Mouse (Mus musculus): ENCODE measurements around the gene Ghr.

Ghr gene

DNA sequence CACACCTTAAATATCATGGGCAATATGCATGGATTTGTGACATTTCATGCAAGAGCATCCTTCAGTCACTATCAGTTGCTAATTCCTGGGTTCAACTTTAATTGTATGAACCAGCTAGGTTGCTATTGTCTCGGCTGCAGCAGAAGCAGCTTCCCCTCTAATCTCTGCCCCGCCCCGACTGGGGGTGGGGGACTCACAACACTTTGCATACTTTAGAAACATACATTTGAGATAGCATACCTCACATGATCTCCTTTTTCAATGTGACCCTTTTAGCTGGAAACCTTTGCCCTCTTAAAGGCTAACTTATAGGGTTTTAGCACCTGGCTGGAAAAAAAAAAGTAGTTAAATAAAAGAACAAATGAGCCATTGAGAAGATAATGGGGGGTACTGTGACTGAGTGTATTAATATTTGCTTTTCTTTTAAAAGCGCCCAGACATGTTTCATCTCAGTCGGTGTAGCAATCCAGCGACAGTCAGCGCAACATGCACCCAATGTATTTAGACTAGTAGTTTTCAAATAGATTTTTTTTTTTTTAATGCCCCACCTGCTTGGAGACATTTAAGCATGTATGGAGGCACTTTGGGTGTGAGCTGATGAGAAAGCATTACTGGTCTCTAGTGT, 137.9 kb downstream of the Ghr start:
- Histone ChIP-seq H3K36me3 (ENCODE audit: control insufficient read depth, insufficient read depth, low read length, poor library complexity, severe bottlenecking) (no peaks in the 10 kb centered on the region), H3K27me3 (ENCODE audit: control insufficient read depth, insufficient read depth, low read length, poor library complexity, severe bottlenecking) (no peaks in the 10 kb centered on the region)
- no peak for DNase-seq (ENCODE audit: low read depth, low spot score)

DNA sequence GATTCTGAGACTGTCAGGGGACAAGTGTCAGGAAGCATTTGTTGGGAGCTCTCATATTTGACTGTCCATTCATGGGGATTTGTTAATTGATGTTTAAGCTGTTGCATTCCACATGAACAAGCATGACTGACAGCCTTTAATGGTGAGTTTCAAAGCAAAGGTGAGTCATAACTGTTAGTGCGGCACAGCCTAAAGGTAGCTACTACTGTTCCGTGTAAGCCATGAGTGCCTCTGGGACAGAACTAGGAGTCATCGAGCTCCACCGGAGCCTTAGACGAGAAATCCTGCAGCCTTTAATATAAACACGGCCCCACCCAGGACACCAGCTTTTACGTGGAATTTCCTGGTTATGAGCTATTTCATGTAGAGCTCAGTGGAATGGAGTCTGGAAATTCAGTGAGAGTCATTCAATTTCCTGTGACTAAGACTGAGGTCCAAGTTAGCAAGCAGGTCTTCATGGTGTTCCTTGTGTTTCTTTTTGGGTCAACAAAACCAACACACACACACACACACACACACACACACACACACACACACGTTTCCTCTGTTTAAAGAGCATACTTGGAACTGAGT, 138.8 kb downstream of the Ghr start:
- Histone ChIP-seq H3K36me3 (ENCODE audit: control insufficient read depth, insufficient read depth, low read length, poor library complexity, severe bottlenecking) (no peaks in the 10 kb centered on the region), H3K27me3 (ENCODE audit: control insufficient read depth, insufficient read depth, low read length, poor library complexity, severe bottlenecking) (no peaks in the 10 kb centered on the region)
- no peak for DNase-seq (ENCODE audit: low read depth, low spot score)

DNA sequence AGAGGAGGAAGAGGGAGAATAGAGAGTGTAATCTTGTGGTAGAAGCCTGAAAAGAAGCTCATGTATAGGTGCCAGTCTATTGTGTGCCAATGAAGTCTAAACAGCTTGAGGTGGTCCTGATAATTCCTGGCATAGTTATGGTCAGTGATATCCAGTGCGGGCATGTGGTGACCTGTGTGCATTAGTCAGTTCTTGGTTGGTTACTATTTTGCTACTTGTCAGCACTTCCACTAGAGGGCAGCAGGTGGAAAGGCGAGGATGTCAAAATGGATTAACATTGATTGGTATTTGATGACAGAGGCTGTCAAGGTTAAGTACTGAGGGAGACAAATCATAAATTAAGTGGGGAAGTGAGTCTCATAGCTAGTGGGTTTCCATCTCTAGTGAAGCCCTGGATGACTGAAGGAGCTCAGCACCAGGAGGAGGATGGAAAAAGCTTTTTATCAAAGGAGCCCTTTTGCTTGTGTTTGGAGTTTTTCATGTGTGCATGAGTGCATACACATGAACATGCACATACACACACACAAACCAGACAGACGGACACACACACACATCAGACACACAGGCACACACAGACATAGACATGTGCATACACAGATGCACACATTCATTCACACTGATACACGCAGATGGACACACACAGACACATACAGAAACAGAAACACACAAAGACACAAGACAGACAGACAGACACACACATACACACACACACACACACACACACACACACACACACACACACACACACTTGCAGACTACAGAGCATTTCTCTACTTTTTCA, 141.6 kb downstream of the Ghr start:
- peak; percentile 19 for DNase-seq (ENCODE audit: low read depth, low spot score)
- no peaks in the 10 kb centered on the region for H3K36me3 ChIP-seq (ENCODE audit: control insufficient read depth, insufficient read depth, low read length, poor library complexity, severe bottlenecking)
- H3K27me3 ChIP-seq (ENCODE audit: control insufficient read depth, insufficient read depth, low read length, poor library complexity, severe bottlenecking), result no peaks in the 10 kb centered on the region

DNA sequence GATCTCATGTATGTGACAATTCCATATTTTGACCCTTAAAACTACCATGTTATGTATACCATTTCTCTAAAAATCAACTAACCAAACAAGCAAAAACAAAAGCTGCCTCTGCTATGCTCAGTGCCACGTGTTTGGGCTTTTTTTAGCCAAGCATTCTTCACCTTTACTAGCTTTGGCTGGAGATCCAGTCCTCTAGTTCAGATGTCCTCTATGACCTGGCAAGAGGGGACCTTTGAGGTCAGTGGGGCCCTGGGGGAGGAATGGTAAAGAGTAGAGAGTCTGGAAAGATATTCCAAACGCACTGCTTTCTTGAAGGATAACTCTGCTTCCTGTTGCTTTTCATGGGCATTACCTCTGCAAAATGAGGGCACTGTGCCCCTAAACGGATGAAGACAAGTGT, 145.9 kb downstream of the Ghr start:
- H3K36me3 ChIP-seq (ENCODE audit: control insufficient read depth, insufficient read depth, low read length, poor library complexity, severe bottlenecking), result no peaks in the 10 kb centered on the region
- DNase-seq (ENCODE audit: low read depth, low spot score), result no peak
- H3K27me3 ChIP-seq (ENCODE audit: control insufficient read depth, insufficient read depth, low read length, poor library complexity, severe bottlenecking), result no peaks in the 10 kb centered on the region

DNA sequence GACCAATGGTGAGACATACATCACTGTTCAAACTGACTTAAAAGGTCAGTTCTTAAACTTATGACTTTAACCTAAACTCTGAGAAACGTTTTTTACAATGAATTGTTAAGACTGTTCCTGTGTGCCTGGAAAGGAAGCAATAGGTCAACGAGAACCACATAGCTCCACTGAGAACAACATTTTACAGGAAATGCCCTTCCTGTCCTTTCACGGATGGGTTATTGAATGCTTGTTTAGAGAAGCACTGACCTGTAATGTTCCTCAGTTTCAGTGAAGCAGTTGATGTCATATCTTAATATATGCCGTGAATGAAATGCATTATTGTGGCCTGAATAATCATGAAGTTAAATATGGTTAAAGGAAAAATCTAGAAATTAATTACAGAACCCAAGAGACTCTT, 147.7 kb downstream of the Ghr start:
- no peaks in the 10 kb centered on the region for H3K36me3 ChIP-seq (ENCODE audit: control insufficient read depth, insufficient read depth, low read length, poor library complexity, severe bottlenecking)
- no peaks in the 10 kb centered on the region for H3K27me3 ChIP-seq (ENCODE audit: control insufficient read depth, insufficient read depth, low read length, poor library complexity, severe bottlenecking)
- no peak for DNase-seq (ENCODE audit: low read depth, low spot score)

DNA sequence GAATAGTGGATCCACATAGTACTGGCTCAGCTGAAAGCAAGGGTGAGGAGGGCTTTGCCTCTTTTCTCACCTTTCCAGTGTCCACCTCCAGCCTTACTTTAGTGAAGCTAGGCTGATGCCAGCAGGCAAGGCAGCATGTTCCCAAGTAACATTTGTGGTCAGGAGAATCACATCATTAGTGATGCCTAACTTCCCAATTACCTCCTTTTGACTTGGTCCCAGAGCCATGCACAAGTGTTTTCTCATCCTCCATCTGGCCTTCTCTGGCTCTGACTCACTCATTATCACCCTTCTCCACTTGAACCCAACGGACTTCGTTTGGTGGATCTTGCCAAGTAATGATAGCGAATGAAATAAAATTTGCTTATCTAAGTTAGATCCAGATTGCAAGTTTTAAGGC, 148.8 kb downstream of the Ghr start:
- Histone ChIP-seq H3K36me3 (ENCODE audit: control insufficient read depth, insufficient read depth, low read length, poor library complexity, severe bottlenecking) (no peaks in the 10 kb centered on the region), H3K27me3 (ENCODE audit: control insufficient read depth, insufficient read depth, low read length, poor library complexity, severe bottlenecking) (no peaks in the 10 kb centered on the region)
- no peak for DNase-seq (ENCODE audit: low read depth, low spot score)

DNA sequence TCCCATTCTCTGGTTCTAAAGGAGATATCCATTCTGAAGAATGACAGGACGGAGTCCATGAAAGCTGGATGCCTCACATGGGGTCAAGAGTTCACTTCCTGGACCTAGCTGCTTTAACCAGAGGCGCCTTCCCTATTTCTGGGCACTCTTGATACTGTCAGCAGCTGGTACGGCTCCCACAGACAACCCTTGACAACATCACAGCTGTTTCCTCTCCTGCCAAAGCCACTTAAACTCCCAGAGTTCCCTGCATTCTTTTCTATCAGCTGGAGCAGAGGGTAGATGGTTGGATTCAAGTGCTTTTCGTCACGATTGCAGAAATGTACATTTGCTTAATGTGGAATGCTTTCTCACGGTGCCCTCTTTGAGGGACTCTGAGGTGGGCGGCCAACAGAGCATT, 150.0 kb downstream of the Ghr start:
- H3K36me3 ChIP-seq (ENCODE audit: control insufficient read depth, insufficient read depth, low read length, poor library complexity, severe bottlenecking), result no peaks in the 10 kb centered on the region
- DNase-seq (ENCODE audit: low read depth, low spot score), result no peak
- no peaks in the 10 kb centered on the region for H3K27me3 ChIP-seq (ENCODE audit: control insufficient read depth, insufficient read depth, low read length, poor library complexity, severe bottlenecking)

DNA sequence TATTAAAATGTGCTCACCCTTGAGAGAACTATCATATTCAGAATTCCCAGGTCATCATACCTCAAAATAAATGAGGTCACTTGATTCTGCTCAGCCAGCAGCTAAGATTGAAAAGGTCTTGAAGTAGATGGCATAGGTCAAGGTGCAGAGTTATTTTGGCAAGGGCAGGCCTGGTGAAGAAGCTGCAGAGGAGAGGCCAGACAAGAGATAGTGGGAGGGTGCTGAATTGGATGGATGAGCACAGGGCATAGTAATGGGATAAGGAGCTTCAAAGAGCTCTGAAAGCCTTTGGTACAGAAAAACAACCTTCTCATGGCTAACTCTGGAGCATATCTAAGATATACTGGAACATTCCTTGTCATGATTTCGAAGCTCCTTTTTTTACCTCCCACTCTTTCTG, 150.5 kb downstream of the Ghr start:
- H3K36me3 ChIP-seq (ENCODE audit: control insufficient read depth, insufficient read depth, low read length, poor library complexity, severe bottlenecking), result no peaks in the 10 kb centered on the region
- no peak for DNase-seq (ENCODE audit: low read depth, low spot score)

DNA sequence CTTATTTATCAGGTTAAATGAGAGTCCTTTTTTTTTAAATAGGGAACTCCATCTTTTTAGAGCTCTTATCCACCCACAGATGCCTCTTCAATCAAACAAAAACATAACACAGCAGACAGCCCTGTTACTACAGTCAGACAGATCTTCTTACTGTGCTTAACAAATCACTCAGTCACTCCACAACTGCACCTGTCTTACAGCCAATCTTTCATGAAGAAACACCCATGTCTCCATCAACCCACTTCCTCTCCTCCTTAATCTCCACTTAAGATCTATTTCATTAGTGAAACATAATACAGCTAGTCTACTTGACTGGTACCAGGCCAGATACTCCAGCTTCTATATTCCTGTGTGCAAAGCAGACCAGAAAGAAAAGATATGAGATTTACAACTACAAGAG, 153.9 kb downstream of the Ghr start:
- Histone ChIP-seq H3K36me3 (ENCODE audit: control insufficient read depth, insufficient read depth, low read length, poor library complexity, severe bottlenecking) (no peaks in the 10 kb centered on the region), H3K27me3 (ENCODE audit: control insufficient read depth, insufficient read depth, low read length, poor library complexity, severe bottlenecking) (no peaks in the 10 kb centered on the region)
- no peak for DNase-seq (ENCODE audit: low read depth, low spot score)

More for the DNA sequence above, 150.5 kb downstream of the Ghr start:
- no peaks in the 10 kb centered on the region for H3K27me3 ChIP-seq (ENCODE audit: control insufficient read depth, insufficient read depth, low read length, poor library complexity, severe bottlenecking)

DNA sequence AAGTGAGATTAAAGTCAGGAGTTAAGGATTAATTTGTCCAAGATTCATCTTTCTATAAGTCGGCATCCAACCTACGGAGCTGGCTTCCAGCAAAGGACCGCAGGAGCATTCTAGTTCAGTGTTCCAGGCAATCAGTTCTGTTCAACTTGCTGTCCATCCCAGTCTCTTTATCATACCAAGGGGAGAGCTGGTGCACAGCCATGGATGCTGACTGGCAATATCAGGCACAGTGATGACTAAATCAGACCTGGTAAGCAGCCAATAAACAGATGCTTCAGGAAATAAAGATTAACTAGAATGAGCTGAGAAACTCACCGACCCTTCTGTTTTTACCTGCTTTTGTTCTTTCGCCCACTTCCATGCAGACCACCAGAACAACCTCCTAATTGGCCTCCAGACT, 154.3 kb downstream of the Ghr start:
- DNase-seq (ENCODE audit: low read depth, low spot score), result no peak
- Histone ChIP-seq H3K27me3 (ENCODE audit: control insufficient read depth, insufficient read depth, low read length, poor library complexity, severe bottlenecking) (no peaks in the 10 kb centered on the region), H3K36me3 (ENCODE audit: control insufficient read depth, insufficient read depth, low read length, poor library complexity, severe bottlenecking) (no peaks in the 10 kb centered on the region)

DNA sequence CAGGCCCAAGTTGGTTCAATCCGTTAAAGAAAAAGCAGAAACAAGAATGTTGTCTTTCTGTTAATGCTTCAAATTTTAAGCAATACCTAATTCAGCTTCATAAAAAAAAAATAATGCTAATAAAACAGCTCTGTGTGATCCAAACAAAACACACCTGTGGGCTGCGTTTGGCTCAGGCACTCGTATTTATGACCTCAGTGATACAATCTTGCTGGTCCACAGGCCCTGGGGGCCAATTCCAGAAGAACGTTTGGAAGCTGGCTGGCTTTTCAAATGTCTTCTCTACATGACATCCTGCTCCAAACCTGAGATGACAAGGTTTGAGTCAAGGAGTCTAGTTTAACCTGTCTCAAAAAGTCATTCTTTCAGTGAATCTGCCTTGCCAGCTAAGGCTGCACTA, 156.9 kb downstream of the Ghr start:
- DNase-seq (ENCODE audit: low read depth, low spot score), result no peak
- Histone ChIP-seq H3K27me3 (ENCODE audit: control insufficient read depth, insufficient read depth, low read length, poor library complexity, severe bottlenecking) (no peaks in the 10 kb centered on the region), H3K36me3 (ENCODE audit: control insufficient read depth, insufficient read depth, low read length, poor library complexity, severe bottlenecking) (no peaks in the 10 kb centered on the region)

DNA sequence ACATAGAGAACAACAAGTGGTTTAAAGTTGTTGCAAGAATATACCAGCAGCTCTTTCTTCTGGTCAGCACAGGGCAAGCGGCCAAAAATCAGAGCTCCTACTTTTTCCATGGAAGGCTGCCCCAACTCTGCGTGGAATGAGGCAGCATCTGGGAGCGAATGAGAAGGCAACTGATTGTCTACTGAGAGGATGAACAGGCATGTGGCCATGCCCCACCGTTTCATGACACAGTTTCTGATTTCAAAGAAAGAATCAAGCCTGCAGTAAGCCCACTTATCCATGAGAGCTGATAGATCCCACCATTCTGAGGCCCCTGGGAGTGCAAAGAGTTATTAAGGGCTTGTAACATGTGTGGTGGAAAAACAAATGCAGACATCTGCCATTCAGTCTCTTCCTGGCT, 160.1 kb downstream of the Ghr start:
- DNase-seq (ENCODE audit: low read depth, low spot score), result no peak
- no peaks in the 10 kb centered on the region for H3K27me3 ChIP-seq (ENCODE audit: control insufficient read depth, insufficient read depth, low read length, poor library complexity, severe bottlenecking)

DNA sequence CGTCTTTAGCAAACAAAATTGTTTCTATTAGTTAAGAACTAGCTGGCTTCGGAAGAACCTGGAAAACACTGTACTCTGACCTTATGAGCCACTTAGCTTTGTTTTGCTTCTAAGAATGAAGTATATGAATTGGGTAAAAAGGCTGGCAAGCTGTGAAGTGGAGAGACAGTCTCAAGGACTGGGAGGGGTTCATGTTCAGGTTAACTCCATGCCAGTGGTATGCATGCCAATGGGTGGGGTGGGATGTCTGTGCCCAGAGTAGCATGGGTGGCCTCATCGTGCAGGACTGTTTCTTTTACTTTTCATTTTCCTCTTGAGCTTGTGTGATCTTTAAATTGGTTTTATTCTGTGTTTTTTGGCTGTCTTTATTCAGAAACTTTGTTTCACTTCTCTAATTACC, 165.6 kb downstream of the Ghr start:
- H3K27me3 ChIP-seq (ENCODE audit: control insufficient read depth, insufficient read depth, low read length, poor library complexity, severe bottlenecking), result no peaks in the 10 kb centered on the region; the same call in 1 of the 2 replicates
- no peak for DNase-seq (ENCODE audit: low read depth, low spot score)

More for the DNA sequence above, 160.1 kb downstream of the Ghr start:
- H3K36me3 ChIP-seq (ENCODE audit: control insufficient read depth, insufficient read depth, low read length, poor library complexity, severe bottlenecking), result no peaks in the 10 kb centered on the region

DNA sequence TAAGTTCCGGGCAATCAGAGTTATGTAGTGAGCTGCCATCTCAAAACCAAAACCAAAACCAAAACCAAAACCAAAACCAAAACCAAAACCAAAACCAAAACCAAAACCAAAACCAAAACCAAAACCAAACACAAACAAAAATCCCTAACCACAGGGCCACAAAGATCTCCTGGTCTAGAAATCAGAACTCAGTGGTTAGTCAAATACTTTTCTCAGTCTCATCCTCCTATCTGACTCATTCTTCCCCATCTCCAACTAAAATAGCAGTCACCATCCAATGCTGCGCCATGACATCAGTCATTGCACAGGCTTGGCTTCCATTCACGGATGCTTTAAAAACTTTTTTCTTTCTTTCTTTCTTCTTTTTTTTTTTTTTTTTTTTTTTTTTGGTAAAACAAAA, 170.2 kb downstream of the Ghr start:
- no peak for DNase-seq (ENCODE audit: low read depth, low spot score)
- H3K36me3 ChIP-seq (ENCODE audit: control insufficient read depth, insufficient read depth, low read length, poor library complexity, severe bottlenecking), result no peaks in the 10 kb centered on the region
- H3K27me3 ChIP-seq (ENCODE audit: control insufficient read depth, insufficient read depth, low read length, poor library complexity, severe bottlenecking), result no peaks in the 10 kb centered on the region; the same call in 1 of the 2 replicates

More for the DNA sequence above, 165.6 kb downstream of the Ghr start:
- no peaks in the 10 kb centered on the region for H3K36me3 ChIP-seq (ENCODE audit: control insufficient read depth, insufficient read depth, low read length, poor library complexity, severe bottlenecking)

DNA sequence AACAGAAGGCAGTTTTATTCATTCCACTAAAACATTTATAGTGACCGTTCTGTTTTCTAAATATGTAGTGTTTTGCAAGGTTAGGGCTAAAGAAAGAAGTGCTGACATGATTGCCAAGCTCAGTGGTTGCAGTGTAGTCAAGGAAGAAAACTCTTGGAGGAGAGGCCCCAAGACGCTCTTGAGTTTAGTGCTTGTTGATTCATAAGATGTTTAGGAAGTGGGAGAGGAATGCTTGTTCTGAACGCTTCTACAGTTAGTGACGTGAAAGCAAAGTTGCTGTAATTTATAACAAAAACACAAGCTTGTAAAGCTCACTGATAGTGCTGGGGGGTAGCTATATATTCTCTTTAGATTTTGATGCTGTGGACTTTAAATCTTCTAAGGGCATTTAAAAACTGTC, 174.8 kb downstream of the Ghr start:
- no peak for DNase-seq (ENCODE audit: low read depth, low spot score)
- no peaks in the 10 kb centered on the region for H3K36me3 ChIP-seq (ENCODE audit: control insufficient read depth, insufficient read depth, low read length, poor library complexity, severe bottlenecking)
- no peaks in the 10 kb centered on the region for H3K27me3 ChIP-seq (ENCODE audit: control insufficient read depth, insufficient read depth, low read length, poor library complexity, severe bottlenecking)
